Mouse (Mus musculus) adrenal gland, postnatal 14 days (tissue): Measurements from ENCODE around the gene Ophn1. TPM values are rescaled to one million over a fixed set of nuclear protein-coding genes. Genes with fewer than 3 reads are reported as not detected.

Source experiments
- microRNA-seq, 2 experiments: library from miRNA; unstranded; fragments of <30 nt; microRNA quantifications; one replicate each; pipeline ENCODE4 v1.2.0; 2021
- total RNA-seq: library from RNA; stranded (reverse); gene quantifications from 2 replicates; pipeline ENCODE4 v1.2.3, GENCODE M21; 2021

Ophn1 gene
- total RNA-seq, 1 experiment from 2014 or later: 26.9 TPM

Small RNA genes within 50 kb of the gene (microRNA-seq; reads per million reads assigned to microRNA genes)
- 0 reads per million in 2 experiments for gene Gm27554

Other genes with a start within 250 kb of the Ophn1 start
- 44.7 and 49.3 TPM in 2 replicates for gene Yipf6, start 45.3 kb upstream of the Ophn1 start, total RNA-seq
- 31.1 and 32.3 TPM in 2 replicates for gene Stard8, start 112.2 kb upstream of the Ophn1 start, total RNA-seq
- 45.8 and 48.9 TPM in 2 replicates for gene Efnb1, start 245.1 kb upstream of the Ophn1 start, total RNA-seq